Mouse (Mus musculus): ENCODE measurements at regions not wholly inside any gene's neighbourhood (a gene's known extent, or its start where the extent isn't known, plus 50 kb on each side); places are given as distances from the start of the nearest gene placed in this dataset.

GRCm38 (mm10) chr10:123998959-123999358 lies 735.2 kb downstream of the Fam19a2 start:
- TF ChIP-seq CTCF (IDR thresholded peaks at IDR 0.05; ENCODE audit: low read depth), result no peak
- no peak for TF ChIP-seq EP300 (IDR thresholded peaks at IDR 0.05; ENCODE audit: low read depth)
